In the genomic region with DNA sequence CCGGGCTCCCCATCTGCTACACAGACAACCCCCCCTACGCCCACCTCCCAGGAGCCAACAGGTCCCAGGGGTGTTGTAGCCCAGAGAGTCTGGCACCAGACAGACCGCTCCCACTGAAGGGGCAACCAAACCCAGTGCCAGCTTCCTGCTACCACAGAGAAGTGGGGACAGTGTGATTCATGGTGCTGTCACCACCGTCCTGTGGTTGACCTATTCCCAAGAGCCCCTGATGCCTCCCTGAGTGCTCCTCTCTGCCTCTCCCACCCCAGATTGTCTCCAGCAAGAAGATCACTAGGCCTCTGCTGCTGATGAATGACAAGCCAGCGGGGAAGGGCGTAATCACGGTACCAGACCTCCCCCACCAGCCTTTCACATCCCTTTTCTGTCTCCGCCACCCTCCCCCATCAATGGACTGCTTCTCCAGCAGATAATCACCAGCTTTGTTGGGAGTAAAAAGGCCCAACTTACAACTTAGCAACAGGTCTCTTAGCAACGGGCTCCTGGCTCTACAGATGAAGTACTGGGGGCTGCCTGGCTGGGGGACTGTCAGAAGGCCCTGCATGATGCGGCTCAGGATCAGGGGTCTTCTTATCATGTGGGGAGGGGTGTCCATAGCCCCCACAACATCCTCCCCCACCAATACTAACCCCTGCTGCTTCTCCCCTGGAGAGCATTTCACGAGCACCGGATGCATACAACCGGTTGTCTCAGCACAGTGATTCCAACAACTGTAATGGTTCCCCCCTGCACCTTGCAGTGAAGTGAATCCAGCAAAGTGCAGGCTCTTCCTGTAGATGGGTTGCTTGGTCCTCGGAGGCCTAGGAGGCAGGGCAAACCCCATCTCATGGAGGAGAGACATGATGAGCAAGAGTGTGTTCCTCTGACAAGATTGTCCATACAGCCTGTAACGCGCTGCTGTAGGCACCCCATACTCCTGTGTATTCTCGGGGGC, we compare ENCODE assay signal across 8 mouse cellular contexts. TPM values are rescaled to one million over a fixed set of nuclear protein-coding genes. Genes with fewer than 3 reads are reported as not detected.
DNase-seq lines count a peak whose midpoint lies in the region; ATAC-seq lines count a peak whose summit lies in the region.

No protein-coding gene starts in this region.

- H3K27ac ChIP-seq in intestine, embryonic 15.5 days: no peak overlapping the region
- H3K27ac ChIP-seq in intestine, embryonic 16.5 days (ENCODE audit: low read length): no peak overlapping the region
- peak overlapping the region; percentile 88 for H3K27ac ChIP-seq in forebrain, embryonic 13.5 days

- 56% methylated on average over 17 of the region's 17 CpGs for WGBS in intestine, embryonic 15.5 days
- 55% methylated on average over 17 of the region's 17 CpGs for WGBS in intestine, embryonic 16.5 days
- 21% methylated on average over 17 of the region's 17 CpGs for WGBS in forebrain, embryonic 13.5 days

- ATAC-seq in intestine, embryonic 15.5 days: 0 out of 2 replicates have a peak, but pooled peaks have one; percentile 43
- no peak for ATAC-seq in intestine, embryonic 16.5 days
- ATAC-seq in forebrain, embryonic 13.5 days: peak; percentile 90
- ATAC-seq in monocyte, adult 5-6 weeks (replicated peaks; ENCODE audit: insufficient number of reproducible peaks, low FRiP score, low TSS enrichment, poor library complexity, severe bottlenecking): peak; percentile 54; the same call in 1 of the 2 replicates
- ATAC-seq in cerebellum, adult (ENCODE audit: insufficient number of reproducible peaks, low FRiP score, low TSS enrichment): no peak

- no peaks in the 10 kb centered on the region for H3K4me1 ChIP-seq in intestine, embryonic 15.5 days (replicated peaks)
- no peaks in the 10 kb centered on the region for H3K4me1 ChIP-seq in intestine, embryonic 16.5 days (ENCODE audit: control insufficient read depth, insufficient read depth, low read length)
- peaks cover 39% of the 10 kb centered on the region for H3K4me1 ChIP-seq in forebrain, embryonic 13.5 days

- H3K36me3 ChIP-seq in intestine, embryonic 15.5 days: no peaks in the 10 kb centered on the region
- no peaks in the 10 kb centered on the region for H3K36me3 ChIP-seq in intestine, embryonic 16.5 days (ENCODE audit: control insufficient read depth, insufficient read depth, low read length)
- no peaks in the 10 kb centered on the region for H3K36me3 ChIP-seq in forebrain, embryonic 13.5 days (ENCODE audit: poor library complexity, severe bottlenecking)

- H3K9ac ChIP-seq in intestine, embryonic 15.5 days: no peak overlapping the region
- H3K9ac ChIP-seq in intestine, embryonic 16.5 days (ENCODE audit: low read depth, low read length): no peak overlapping the region
- no peak overlapping the region for H3K9ac ChIP-seq in forebrain, embryonic 13.5 days

- H3K27me3 ChIP-seq in intestine, embryonic 15.5 days (replicated peaks): no peaks in the 10 kb centered on the region
- H3K27me3 ChIP-seq in intestine, embryonic 16.5 days (replicated peaks; ENCODE audit: control insufficient read depth, insufficient read depth, low read length): no peaks in the 10 kb centered on the region
- H3K27me3 ChIP-seq in forebrain, embryonic 13.5 days: no peaks in the 10 kb centered on the region

- H3K9me3 ChIP-seq in intestine, embryonic 15.5 days: no peaks in the 10 kb centered on the region
- no peaks in the 10 kb centered on the region for H3K9me3 ChIP-seq in intestine, embryonic 16.5 days (ENCODE audit: control insufficient read depth, low read length)
- no peaks in the 10 kb centered on the region for H3K9me3 ChIP-seq in forebrain, embryonic 13.5 days (replicated peaks)

- H3K4me2 ChIP-seq in intestine, embryonic 15.5 days (replicated peaks): no peak overlapping the region
- no peak overlapping the region for H3K4me2 ChIP-seq in intestine, embryonic 16.5 days (ENCODE audit: low read depth, low read length)
- H3K4me2 ChIP-seq in forebrain, embryonic 13.5 days: peak overlapping the region; percentile 36

- peak; percentile 74 to 90 for DNase-seq in layer of hippocampus, postnatal 14 days (ENCODE audit: low spot score in 2 of 2)
- no peak for DNase-seq in T-cell, adult 2 months (ENCODE audit: low spot score)
- no peak for DNase-seq in ovary, postnatal 36 days (ENCODE audit: low spot score)

- no peak overlapping the region for H3K4me3 ChIP-seq in intestine, embryonic 15.5 days (replicated peaks)
- H3K4me3 ChIP-seq in intestine, embryonic 16.5 days (ENCODE audit: low read length): no peak overlapping the region
- H3K4me3 ChIP-seq in forebrain, embryonic 13.5 days: no peak overlapping the region

RNA-seq across cellular contexts. Expression of a gene that starts 19.0 kb away (rescaled TPM):
- polyA plus RNA-seq in intestine, embryonic 15.5 days (2015; fragmentation: Nextera tagmentation; extraction: Ambion mirVana): 7.4 and 8.4 TPM in 2 replicates
- polyA plus RNA-seq in intestine, embryonic 16.5 days (2015; fragmentation: Nextera tagmentation; extraction: Ambion mirVana): 5.7 and 6.4 TPM in 2 replicates
- polyA plus RNA-seq in forebrain, embryonic 13.5 days (2015; fragmentation: Nextera tagmentation; extraction: Ambion mirVana): 14.3 and 18.6 TPM in 2 replicates
- 10 to 100 TPM; 53.2 to 67.5 TPM for total RNA-seq in layer of hippocampus, postnatal 14 days (2021)
- 6.0 to 7.8 TPM (median 6.9 TPM) in 3 replicates for total RNA-seq in monocyte, adult 5-6 weeks (2017)

RNA-seq across cellular contexts. Expression of a gene that starts 50.0 kb away (rescaled TPM):
- polyA plus RNA-seq in intestine, embryonic 15.5 days (2015; fragmentation: Nextera tagmentation; extraction: Ambion mirVana): 28.1 and 28.3 TPM in 2 replicates
- 27.9 and 29.5 TPM in 2 replicates for polyA plus RNA-seq in intestine, embryonic 16.5 days (2015; fragmentation: Nextera tagmentation; extraction: Ambion mirVana)
- polyA plus RNA-seq in forebrain, embryonic 13.5 days (2015; fragmentation: Nextera tagmentation; extraction: Ambion mirVana): 48.1 and 54.3 TPM in 2 replicates
- total RNA-seq in layer of hippocampus, postnatal 14 days (2021): 10 to 100 TPM; 30.5 to 34.3 TPM
- total RNA-seq in monocyte, adult 5-6 weeks (2017): 28.6 to 43.8 TPM (median 33.3 TPM) in 3 replicates

RNA-seq across cellular contexts. Expression of a gene that starts 50.0 kb away (rescaled TPM):
- polyA plus RNA-seq in intestine, embryonic 15.5 days (2015; fragmentation: Nextera tagmentation; extraction: Ambion mirVana): 57.9 and 62.2 TPM in 2 replicates
- polyA plus RNA-seq in intestine, embryonic 16.5 days (2015; fragmentation: Nextera tagmentation; extraction: Ambion mirVana): 50.7 and 56.4 TPM in 2 replicates
- polyA plus RNA-seq in forebrain, embryonic 13.5 days (2015; fragmentation: Nextera tagmentation; extraction: Ambion mirVana): 108 TPM in 2 replicates
- 10 to 100 TPM; 42.1 to 44.5 TPM for total RNA-seq in layer of hippocampus, postnatal 14 days (2021)
- total RNA-seq in monocyte, adult 5-6 weeks (2017): 77.7 to 137 TPM (median 127 TPM) in 3 replicates

Comparison
In these comparisons a context has a peak if more than half of its experiments do, and no peak if none do; other contexts are left out.
1. ATAC-seq: peak in intestine, embryonic 15.5 days (single experiment), forebrain, embryonic 13.5 days (single experiment) and monocyte, adult 5-6 weeks (single experiment); none in intestine, embryonic 16.5 days (single experiment) and cerebellum, adult (single experiment).
2. DNase-seq: peak in layer of hippocampus, postnatal 14 days (2 of 2); none in T-cell, adult 2 months (single experiment) and ovary, postnatal 36 days (single experiment).